Mouse (Mus musculus): ENCODE measurements around the gene Mtch2.

GRCm38 (mm10) chr2:90881824-90882223 is 34.9 kb downstream of the Mtch2 start:
- no peak for TF ChIP-seq CTCF (IDR thresholded peaks at IDR 0.05; ENCODE audit: extremely low read depth, insufficient read depth, insufficient read length, insufficient replicate concordance)
- TF ChIP-seq POLR2A (IDR thresholded peaks at IDR 0.05; ENCODE audit: low read depth, low read length) = no peak
